Mouse (Mus musculus): ENCODE results near the gene Cars2. TPM values are rescaled to one million over a fixed set of nuclear protein-coding genes. Genes with fewer than 3 reads are reported as not detected.
"Not testable (repeated sequence)": the region's sequence is repeated elsewhere in the genome, so short reads cannot be mapped to it uniquely, and the experiment has no call there.

The Cars2 gene
- polyA plus RNA-seq, 1 experiment from 2014 or later = 28.2 TPM

- Histone ChIP-seq H3K4me1 (replicated peaks) (peaks cover 14% of the 10 kb centered on the region), H3K36me3 (peaks cover 20% of the 10 kb centered on the region), H3K27ac (ENCODE audit: poor library complexity, severe bottlenecking) (no peak overlapping the region), H3K9ac (no peak overlapping the region), H3K4me2 (no peak overlapping the region), H3K4me3 (no peak overlapping the region), H3K9me3 (replicated peaks) (no peaks in the 10 kb centered on the region), H3K27me3 (replicated peaks) (no peaks in the 10 kb centered on the region)
- no peak for ATAC-seq (ENCODE audit: insufficient number of reproducible peaks, low FRiP score)
- WGBS = 94% methylated on average over 4 of the region's 4 CpGs
These were observed 20.2 kb upstream of the Cars2 start for GRCm38 (mm10) chr8:11570742-11571141.

DNA sequence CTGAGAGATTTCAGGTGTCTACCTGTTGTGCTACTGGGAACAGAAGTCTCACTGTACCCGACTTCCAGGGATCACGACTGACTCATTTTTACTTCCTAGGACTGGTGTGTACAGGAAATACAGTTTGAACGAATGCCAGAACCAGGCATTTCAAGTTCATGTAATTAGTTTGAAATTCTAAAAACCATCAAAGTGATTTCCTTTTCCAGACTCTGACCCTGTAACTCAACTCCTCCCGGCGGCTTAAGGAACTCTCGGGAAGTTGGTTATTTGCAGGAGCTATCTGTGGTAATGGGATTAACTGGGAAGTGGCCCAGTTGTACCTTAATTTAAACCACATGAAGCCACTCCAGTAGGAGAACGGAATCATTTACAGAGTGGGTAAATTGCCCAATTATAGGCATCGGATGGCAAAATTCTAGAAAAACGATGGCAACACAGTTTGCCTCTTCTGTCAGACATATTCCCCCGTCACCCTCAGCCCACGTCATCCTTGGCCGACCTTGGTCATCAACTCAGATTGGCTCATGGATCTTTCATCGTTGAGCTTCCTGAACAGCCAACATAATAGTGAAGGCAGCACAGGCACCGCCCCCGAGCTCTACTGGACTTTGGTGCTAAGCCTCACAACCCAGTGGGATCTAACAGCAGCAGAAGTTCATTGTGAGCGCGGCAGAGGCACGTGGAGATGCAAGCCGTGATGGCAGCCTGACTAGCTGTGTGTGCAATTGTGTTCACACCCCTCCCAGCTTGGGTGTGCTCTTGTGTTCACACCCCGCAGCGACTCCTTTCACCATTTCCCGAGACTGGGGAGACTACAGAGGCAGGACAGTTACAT is 18.9 kb upstream of the Cars2 start:
- Histone ChIP-seq H3K9ac (no peak overlapping the region), H3K4me2 (no peak overlapping the region), H3K9me3 (replicated peaks) (no peaks in the 10 kb centered on the region), H3K27ac (ENCODE audit: poor library complexity, severe bottlenecking) (no peak overlapping the region), H3K4me3 (no peak overlapping the region), H3K27me3 (replicated peaks) (no peaks in the 10 kb centered on the region), H3K36me3 (peaks cover 32% of the 10 kb centered on the region), H3K4me1 (replicated peaks) (peaks cover 9% of the 10 kb centered on the region; the same call in 1 of the 2 replicates)
- WGBS = 79% methylated on average over 22 of the region's 22 CpGs
- no peak for ATAC-seq (ENCODE audit: insufficient number of reproducible peaks, low FRiP score)

GRCm38 (mm10) chr8:11568193-11568592 is 17.6 kb upstream of the Cars2 start:
- 90% methylated on average over 2 of the region's 2 CpGs for WGBS
- H3K27me3 ChIP-seq (replicated peaks); H3K4me1 ChIP-seq (replicated peaks); H3K9me3 ChIP-seq (replicated peaks); ATAC-seq (ENCODE audit: insufficient number of reproducible peaks, low FRiP score); H3K4me2 ChIP-seq; H3K27ac ChIP-seq (ENCODE audit: poor library complexity, severe bottlenecking); H3K4me3 ChIP-seq; H3K9ac ChIP-seq: not testable (repeated sequence)
- H3K36me3 ChIP-seq = peaks cover 44% of the 10 kb centered on the region

- Histone ChIP-seq H3K4me3 (no peak overlapping the region), H3K4me2 (no peak overlapping the region), H3K27ac (ENCODE audit: poor library complexity, severe bottlenecking) (no peak overlapping the region), H3K36me3 (peaks cover 57% of the 10 kb centered on the region), H3K9me3 (replicated peaks) (no peaks in the 10 kb centered on the region), H3K27me3 (replicated peaks) (no peaks in the 10 kb centered on the region), H3K9ac (no peak overlapping the region), H3K4me1 (replicated peaks) (peaks cover 12% of the 10 kb centered on the region)
- ATAC-seq (ENCODE audit: insufficient number of reproducible peaks, low FRiP score) = no peak
- WGBS = 88% methylated on average over 7 of the region's 7 CpGs
These were observed 14.1 kb upstream of the Cars2 start for GRCm38 (mm10) chr8:11564721-11565120.

GRCm38 (mm10) chr8:11564236-11564635 is 13.7 kb upstream of the Cars2 start:
- Histone ChIP-seq H3K4me1 (replicated peaks) (peaks cover 16% of the 10 kb centered on the region), H3K36me3 (peaks cover 57% of the 10 kb centered on the region), H3K9me3 (replicated peaks) (no peaks in the 10 kb centered on the region), H3K4me2 (no peak overlapping the region), H3K9ac (no peak overlapping the region), H3K27me3 (replicated peaks) (no peaks in the 10 kb centered on the region), H3K4me3 (no peak overlapping the region), H3K27ac (ENCODE audit: poor library complexity, severe bottlenecking) (no peak overlapping the region)
- 90% methylated on average over 5 of the region's 5 CpGs for WGBS
- no peak for ATAC-seq (ENCODE audit: insufficient number of reproducible peaks, low FRiP score)

GRCm38 (mm10) chr8:11560220-11560619 is 9.6 kb upstream of the Cars2 start:
- Histone ChIP-seq H3K9ac (0 out of 2 replicates have a peak overlapping the region, but pooled peaks have one; percentile 7), H3K27me3 (replicated peaks) (no peaks in the 10 kb centered on the region)
- WGBS = 85% methylated on average over 9 of the region's 9 CpGs

GRCm38 (mm10) chr8:11559511-11559910 is 8.9 kb upstream of the Cars2 start:
- Histone ChIP-seq H3K4me2 (peak overlapping the region; percentile 75), H3K27me3 (replicated peaks) (no peaks in the 10 kb centered on the region), H3K4me1 (replicated peaks) (peaks cover 19% of the 10 kb centered on the region), H3K4me3 (peak overlapping the region; percentile 68), H3K9me3 (replicated peaks) (no peaks in the 10 kb centered on the region), H3K9ac (0 out of 2 replicates have a peak overlapping the region, but pooled peaks have one; percentile 74), H3K27ac (ENCODE audit: poor library complexity, severe bottlenecking) (no peak overlapping the region), H3K36me3 (peaks cover 25% of the 10 kb centered on the region)
- no peak for ATAC-seq (ENCODE audit: insufficient number of reproducible peaks, low FRiP score)
- 58% methylated on average over 3 of the region's 3 CpGs for WGBS

More at GRCm38 (mm10) chr8:11560220-11560619, 9.6 kb upstream of the Cars2 start:
- ATAC-seq (ENCODE audit: insufficient number of reproducible peaks, low FRiP score) = no peak
- Histone ChIP-seq H3K4me1 (replicated peaks) (peaks cover 22% of the 10 kb centered on the region), H3K4me3 (no peak overlapping the region), H3K9me3 (replicated peaks) (no peaks in the 10 kb centered on the region), H3K4me2 (no peak overlapping the region), H3K36me3 (peaks cover 33% of the 10 kb centered on the region), H3K27ac (ENCODE audit: poor library complexity, severe bottlenecking) (no peak overlapping the region)

- H3K27me3 ChIP-seq (replicated peaks) = no peaks in the 10 kb centered on the region
- peak overlapping the region; percentile 98 for H3K27ac ChIP-seq (ENCODE audit: poor library complexity, severe bottlenecking)
- H3K9ac ChIP-seq = peak overlapping the region; percentile 96
- H3K4me2 ChIP-seq = peak overlapping the region; percentile 80
- peak overlapping the region; percentile 73 for H3K4me3 ChIP-seq
- no peaks in the 10 kb centered on the region for H3K9me3 ChIP-seq (replicated peaks)
- peak; percentile 87 for ATAC-seq (ENCODE audit: insufficient number of reproducible peaks, low FRiP score)
- under 1% methylated on average over 67 of the region's 67 CpGs for WGBS
- H3K36me3 ChIP-seq = peaks cover 12% of the 10 kb centered on the region
- peaks cover 24% of the 10 kb centered on the region for H3K4me1 ChIP-seq (replicated peaks)
These were observed 7.4 kb upstream of the Cars2 start for GRCm38 (mm10) chr8:11557768-11558629.

DNA sequence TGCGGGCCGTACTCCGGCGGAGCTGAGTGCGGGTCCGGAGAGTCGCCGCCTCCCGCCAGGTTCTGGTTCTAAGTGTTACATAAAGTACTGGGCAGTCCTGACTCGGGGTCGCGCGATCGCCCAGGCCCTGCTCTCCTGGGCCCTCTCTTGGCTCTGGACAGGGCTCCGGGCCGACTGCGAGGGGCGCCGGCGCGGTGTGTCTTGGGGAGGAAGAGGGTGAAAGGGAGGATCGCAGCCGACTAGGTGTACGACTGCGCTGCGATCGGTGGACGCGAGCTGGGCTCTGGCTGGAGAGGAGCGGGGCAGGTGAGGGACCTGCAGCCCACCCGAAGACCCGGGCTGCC is 6.8 kb upstream of the Cars2 start:
- Histone ChIP-seq H3K27me3 (replicated peaks) (no peaks in the 10 kb centered on the region), H3K4me1 (replicated peaks) (peaks cover 24% of the 10 kb centered on the region), H3K9me3 (replicated peaks) (no peaks in the 10 kb centered on the region), H3K4me3 (peak overlapping the region; percentile 73), H3K36me3 (peaks cover 12% of the 10 kb centered on the region), H3K27ac (ENCODE audit: poor library complexity, severe bottlenecking) (peak overlapping the region; percentile 98), H3K4me2 (peak overlapping the region; percentile 80), H3K9ac (peak overlapping the region; percentile 96)
- WGBS = 0% methylated on average over 32 of the region's 32 CpGs
- ATAC-seq (ENCODE audit: insufficient number of reproducible peaks, low FRiP score) = 0 out of 2 replicates have a peak, but pooled peaks have one; percentile 0

DNA sequence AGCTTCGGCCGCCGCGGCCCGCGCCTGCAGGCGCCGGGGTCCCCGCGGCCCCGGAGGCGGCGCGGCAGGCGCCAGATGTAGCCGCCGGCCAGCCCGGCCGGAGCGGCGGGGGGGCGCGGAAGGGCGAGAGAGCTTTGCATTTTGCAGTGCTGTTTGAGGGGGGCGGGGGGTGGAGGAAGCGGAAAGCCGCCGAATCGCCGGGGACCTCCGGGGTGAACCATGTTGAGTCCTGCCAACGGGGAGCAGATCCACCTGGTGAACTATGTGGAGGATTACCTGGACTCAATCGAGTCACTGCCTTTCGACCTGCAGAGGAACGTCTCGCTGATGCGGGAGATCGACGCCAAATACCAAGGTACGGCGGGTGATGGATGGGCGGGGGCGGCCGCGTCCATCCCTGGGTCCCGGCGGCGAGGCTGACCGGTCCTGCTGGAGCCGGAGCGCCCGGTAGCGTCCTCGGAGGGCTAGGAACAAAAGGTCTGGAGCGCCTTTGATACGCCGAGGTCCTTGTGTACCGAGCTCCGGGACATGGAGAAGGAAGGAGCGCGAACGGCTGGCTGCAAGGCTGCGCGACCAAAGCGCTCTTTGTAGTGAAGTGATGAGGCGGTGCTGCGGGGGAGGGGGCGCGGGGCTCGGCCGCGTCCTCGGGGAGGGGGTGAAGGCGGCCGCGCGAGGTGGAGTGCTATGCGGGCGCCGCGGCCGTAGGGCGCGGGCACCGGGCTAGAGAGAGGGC is 6.3 kb upstream of the Cars2 start:
- Histone ChIP-seq H3K27ac (ENCODE audit: poor library complexity, severe bottlenecking) (peak overlapping the region; percentile 98), H3K4me1 (replicated peaks) (peaks cover 24% of the 10 kb centered on the region), H3K4me3 (peak overlapping the region; percentile 73), H3K9ac (peak overlapping the region; percentile 96), H3K27me3 (replicated peaks) (no peaks in the 10 kb centered on the region), H3K4me2 (peak overlapping the region; percentile 80), H3K36me3 (peaks cover 8% of the 10 kb centered on the region), H3K9me3 (replicated peaks) (no peaks in the 10 kb centered on the region)
- under 1% methylated on average over 81 of the region's 85 CpGs for WGBS
- ATAC-seq (ENCODE audit: insufficient number of reproducible peaks, low FRiP score) = no peak

All from heart, embryonic 12.5 days (tissue).